Mouse (Mus musculus) thymus, adult 2 months (tissue): ENCODE results near the gene Gm156.

Experiments
- CTCF ChIP-seq: fragments of 200-500 bp; IDR thresholded peaks from 2 replicates; pipeline ENCODE4 v1.5.1; 2012; ENCODE audit warnings: mild to moderate bottlenecking, control low read depth, low read length, moderate library complexity, borderline replicate concordance; ENCODE audit not compliant: control insufficient read depth, poor library complexity, insufficient read depth; ENCODE audit errors: extremely low read depth
- POLR2A ChIP-seq: fragments of 200-500 bp; IDR thresholded peaks from 2 replicates; pipeline ENCODE4 v1.6.1; 2012; ENCODE audit warnings: mild to moderate bottlenecking, low read length, control low read depth, moderate library complexity; ENCODE audit not compliant: control insufficient read depth, poor library complexity, insufficient read depth; ENCODE audit errors: extremely low read depth

- TF ChIP-seq CTCF, result no peak
- no peak for TF ChIP-seq POLR2A
Observed at GRCm38 (mm10) chr6:129747654-129748032, 36.4 kb downstream of the Gm156 start.
